Mouse (Mus musculus) thymus, postnatal 10 days (tissue): ENCODE data around the gene Slc34a1.
"Not testable (repeated sequence)": the region's sequence is repeated elsewhere in the genome, so short reads cannot be mapped to it uniquely, and the experiment has no call there.

Experiments
- DNase-seq, 2 experiments: peaks; one replicate each; pipeline ENCODE4 v3.0.0; 2021; ENCODE audit warnings: low spot score in 2 of 2

The Slc34a1 gene

GRCm38 (mm10) chr13:55404853-55405782, 7.1 kb downstream of the Slc34a1 start:
- DNase-seq: peak; percentile 79 to 91

GRCm38 (mm10) chr13:55405783-55406390, 7.9 kb downstream of the Slc34a1 start:
- peak; percentile 64 for DNase-seq

GRCm38 (mm10) chr13:55407341-55407740, 9.4 kb downstream of the Slc34a1 start:
- DNase-seq: no peak

- DNase-seq: no peak
Observed at GRCm38 (mm10) chr13:55408546-55409120, 10.6 kb downstream of the Slc34a1 start.

- DNase-seq: no peak
Observed at GRCm38 (mm10) chr13:55411826-55412225, 13.8 kb downstream of the Slc34a1 start.

GRCm38 (mm10) chr13:55412643-55413307, 14.8 kb downstream of the Slc34a1 start:
- no peak for DNase-seq

GRCm38 (mm10) chr13:55413333-55413732, 15.3 kb downstream of the Slc34a1 start:
- no peak for DNase-seq

- no peak for DNase-seq
Observed at GRCm38 (mm10) chr13:55414743-55415380, 16.9 kb downstream of the Slc34a1 start, which contains the start of gene Pfn3. Gene Pfn3 (minus strand): TSS chr13:55415232.

GRCm38 (mm10) chr13:55418004-55418403, 20.0 kb downstream of the Slc34a1 start:
- DNase-seq: peak; percentile 83 to 93

GRCm38 (mm10) chr13:55419142-55419541, 21.2 kb downstream of the Slc34a1 start:
- no peak for DNase-seq

GRCm38 (mm10) chr13:55420018-55420932, 22.3 kb downstream of the Slc34a1 start:
- no peak for DNase-seq

- DNase-seq: peak; percentile 76 to 84
Observed at GRCm38 (mm10) chr13:55420933-55421800, 23.2 kb downstream of the Slc34a1 start.

GRCm38 (mm10) chr13:55426613-55427012, 28.6 kb downstream of the Slc34a1 start, which contains the start of gene F12:
Gene F12 (minus strand): TSS chr13:55426793.
- no peak for DNase-seq

GRCm38 (mm10) chr13:55429226-55429888, 31.4 kb downstream of the Slc34a1 start:
- DNase-seq: no peak

GRCm38 (mm10) chr13:55430566-55430965, 32.6 kb downstream of the Slc34a1 start:
- no peak for DNase-seq

- DNase-seq: peak; percentile 58 to 68
Observed at GRCm38 (mm10) chr13:55431889-55432685, 34.1 kb downstream of the Slc34a1 start.

- not testable (repeated sequence) for DNase-seq
Observed at GRCm38 (mm10) chr13:55437111-55437629, 39.2 kb downstream of the Slc34a1 start.
